24 mouse cellular contexts compared by ENCODE assay signal in the genomic region with DNA sequence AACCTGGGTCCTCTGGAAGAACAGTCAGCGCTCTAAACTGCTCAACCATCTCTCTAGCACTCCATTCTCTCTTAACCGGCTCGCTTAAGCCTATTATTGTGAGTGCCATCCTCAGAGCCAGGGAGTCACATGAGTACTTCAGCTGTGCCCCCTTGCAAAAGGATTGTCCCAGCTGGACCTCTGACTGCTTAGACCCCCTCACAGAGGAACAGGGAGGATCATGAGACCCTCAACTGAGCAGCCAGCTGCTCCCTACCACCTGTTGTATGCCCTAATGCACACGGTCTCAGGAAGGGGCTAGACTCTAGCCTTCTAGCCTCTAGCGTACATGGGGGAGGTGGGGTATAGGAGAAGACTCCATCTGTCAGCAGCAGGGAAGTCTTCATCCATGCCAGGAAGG. TPM values are rescaled to one million over a fixed set of nuclear protein-coding genes. Genes with fewer than 3 reads are reported as not detected.
DNase-seq lines count a peak whose midpoint lies in the region; ATAC-seq and TF ChIP-seq lines count a peak whose summit lies in the region.
"Had no signal": no experiment of that assay in that cellular context is flagged by ENCODE, and none has a peak within 500 bp of the region (broad histone marks: within the 10 kb centered on the region; RNA-seq: fewer than 3 reads in every experiment).

No protein-coding gene starts in this region.

- H3K4me3 ChIP-seq in limb, embryonic 13.5 days: no peak overlapping the region
- H3K4me3 ChIP-seq in limb, embryonic 10.5 days: no peak overlapping the region
- no peak overlapping the region for H3K4me3 ChIP-seq in limb, embryonic 14.5 days (replicated peaks; ENCODE audit: low read length)
- H3K4me3 ChIP-seq: embryonic facial prominence, embryonic 12.5 days; forebrain, embryonic 13.5 days; forebrain, embryonic 15.5 days had no signal

- no peaks in the 10 kb centered on the region for H3K9me3 ChIP-seq in limb, embryonic 13.5 days
- H3K9me3 ChIP-seq in limb, embryonic 10.5 days (replicated peaks): no peaks in the 10 kb centered on the region
- no peaks in the 10 kb centered on the region for H3K9me3 ChIP-seq in limb, embryonic 14.5 days (ENCODE audit: control insufficient read depth, low read length)
- H3K9me3 ChIP-seq: embryonic facial prominence, embryonic 12.5 days; forebrain, embryonic 13.5 days; forebrain, embryonic 15.5 days had no signal

- H3K9ac ChIP-seq in limb, embryonic 13.5 days: no peak overlapping the region
- no peak overlapping the region for H3K9ac ChIP-seq in limb, embryonic 14.5 days (ENCODE audit: low read depth, low read length, severe bottlenecking)
- H3K9ac ChIP-seq: embryonic facial prominence, embryonic 12.5 days; forebrain, embryonic 13.5 days; forebrain, embryonic 15.5 days; forebrain, postnatal 0 days had no signal

- peak; percentile 45; the same call in 1 of the 2 replicates for ATAC-seq in limb, embryonic 13.5 days (ENCODE audit: low FRiP score, low read depth)
- ATAC-seq in limb, embryonic 14.5 days (ENCODE audit: low FRiP score, low read depth): peak; percentile 41; the same call in 1 of the 2 replicates
- no peak for ATAC-seq in monocyte, adult 5-6 weeks (replicated peaks; ENCODE audit: insufficient number of reproducible peaks, low FRiP score, low TSS enrichment, poor library complexity, severe bottlenecking)
- ATAC-seq: forebrain, embryonic 13.5 days; forebrain, embryonic 15.5 days; forebrain, postnatal 0 days had no signal

- no peak overlapping the region for H3K27ac ChIP-seq in limb, embryonic 13.5 days
- H3K27ac ChIP-seq in limb, embryonic 10.5 days: no peak overlapping the region
- H3K27ac ChIP-seq in limb, embryonic 14.5 days (replicated peaks; ENCODE audit: low read depth, low read length): no peak overlapping the region
- H3K27ac ChIP-seq: embryonic facial prominence, embryonic 12.5 days; forebrain, embryonic 13.5 days; forebrain, embryonic 15.5 days had no signal

- no peak for TF ChIP-seq POLR2A in limb, embryonic 14.5 days (IDR thresholded peaks at IDR 0.05; ENCODE audit: borderline replicate concordance, extremely low read depth, insufficient read depth, insufficient read length)

- DNase-seq in limb, embryonic 10.5 days (ENCODE audit: low spot score): no peak
- peak; percentile 70 for DNase-seq in retina, postnatal 1 day
- no peak for DNase-seq in retina, embryonic 14.5 days (ENCODE audit: low spot score)
- DNase-seq in limb, embryonic 14.5 days (ENCODE audit: low spot score): peak; percentile 23
- DNase-seq: adrenal gland, adult 2 months; adrenal gland, postnatal 10 days; adrenal gland, postnatal 25 days; cerebellum, adult 11 months; cerebellum, adult 18-20 months; cerebellum, adult 8-10 months; cerebellum, adult 9-11 months; cerebellum, postnatal 14 days; cerebellum, postnatal 36 days; embryo, embryonic 11 days; forebrain, postnatal 0 days had no signal

- no peak overlapping the region for H3K4me2 ChIP-seq in limb, embryonic 13.5 days (replicated peaks)
- no peak overlapping the region for H3K4me2 ChIP-seq in limb, embryonic 14.5 days (replicated peaks; ENCODE audit: low read depth, low read length, severe bottlenecking)
- H3K4me2 ChIP-seq: embryonic facial prominence, embryonic 12.5 days; forebrain, embryonic 13.5 days; forebrain, embryonic 15.5 days had no signal

- no peaks in the 10 kb centered on the region for H3K36me3 ChIP-seq in limb, embryonic 13.5 days
- H3K36me3 ChIP-seq in limb, embryonic 10.5 days: no peaks in the 10 kb centered on the region
- no peaks in the 10 kb centered on the region for H3K36me3 ChIP-seq in limb, embryonic 14.5 days (ENCODE audit: control insufficient read depth, insufficient read depth, low read length)
- H3K36me3 ChIP-seq: embryonic facial prominence, embryonic 12.5 days; forebrain, embryonic 15.5 days had no signal

- 0 out of 2 replicates have a peak, but pooled peaks cover 4% of the 10 kb centered on the region for H3K27me3 ChIP-seq in limb, embryonic 13.5 days
- H3K27me3 ChIP-seq in limb, embryonic 10.5 days (ENCODE audit: low read depth, poor library complexity, severe bottlenecking): 0 out of 2 replicates have a peak, but pooled peaks cover 4% of the 10 kb centered on the region
- no peaks in the 10 kb centered on the region for H3K27me3 ChIP-seq in limb, embryonic 14.5 days (ENCODE audit: control insufficient read depth, insufficient read depth, low read length)
- H3K27me3 ChIP-seq: embryonic facial prominence, embryonic 12.5 days; forebrain, embryonic 15.5 days had no signal

- H3K4me1 ChIP-seq in limb, embryonic 13.5 days: 0 out of 2 replicates have a peak, but pooled peaks cover 16% of the 10 kb centered on the region
- H3K4me1 ChIP-seq in limb, embryonic 10.5 days: peaks cover 10% of the 10 kb centered on the region
- H3K4me1 ChIP-seq in limb, embryonic 14.5 days (ENCODE audit: control insufficient read depth, insufficient read depth, low read length): 0 out of 2 replicates have a peak, but pooled peaks cover 4% of the 10 kb centered on the region
- H3K4me1 ChIP-seq: forebrain, embryonic 13.5 days; forebrain, embryonic 15.5 days had no signal

- 80% methylated on average over 5 of the region's 5 CpGs for WGBS in limb, embryonic 13.5 days
- 81% methylated on average over 5 of the region's 5 CpGs for WGBS in limb, embryonic 10.5 days
- WGBS in limb, embryonic 14.5 days: 82% methylated on average over 5 of the region's 5 CpGs

RNA-seq across cellular contexts. Expression of gene Gucy2e, which starts 18.0 kb away (rescaled TPM):
- 0.09 and 0.25 TPM in 2 replicates for polyA plus RNA-seq in limb, embryonic 13.5 days (2015; fragmentation: Nextera tagmentation; extraction: Ambion mirVana)
- polyA plus RNA-seq in limb, embryonic 10.5 days (2016; fragmentation: Nextera tagmentation; extraction: Ambion mirVana): not detected in 2 replicates
- polyA plus RNA-seq in limb, embryonic 14.5 days (2012; rRNA removed): 0.09 and 0.14 TPM in 2 replicates
- 0.06 and 0.12 TPM in 2 replicates for polyA plus RNA-seq in limb, embryonic 14.5 days (2014; fragmentation: Nextera tagmentation; extraction: Ambion mirVana)
- total RNA-seq in monocyte, adult 5-6 weeks (2017): 0.32 TPM in 1 of 3 replicates, not detected in the others
- total RNA-seq: adrenal gland, adult 2 months; adrenal gland, postnatal 10 days; adrenal gland, postnatal 25 days; adrenal gland, postnatal 4 days; MEL had no signal
- polyA plus RNA-seq: adrenal gland, adult 2 months; C2C12 had no signal

RNA-seq across cellular contexts. Expression of gene Alox8, which starts 57.2 kb away (rescaled TPM):
- polyA plus RNA-seq in limb, embryonic 13.5 days (2015; fragmentation: Nextera tagmentation; extraction: Ambion mirVana): 0.08 and 0.09 TPM in 2 replicates
- polyA plus RNA-seq in limb, embryonic 10.5 days (2016; fragmentation: Nextera tagmentation; extraction: Ambion mirVana): 0.15 TPM in 1 of 2 replicates, not detected in the other
- 0.04 and 0.06 TPM in 2 replicates for polyA plus RNA-seq in limb, embryonic 14.5 days (2012; rRNA removed)
- 0.08 and 0.15 TPM in 2 replicates for polyA plus RNA-seq in limb, embryonic 14.5 days (2014; fragmentation: Nextera tagmentation; extraction: Ambion mirVana)
- total RNA-seq in monocyte, adult 5-6 weeks (2017): 1.4 to 2.3 TPM (median 1.5 TPM) in 3 replicates
- total RNA-seq: adrenal gland, adult 2 months; adrenal gland, postnatal 10 days; adrenal gland, postnatal 25 days; common myeloid progenitor, adult 5-6 weeks had no signal
- polyA plus RNA-seq: adrenal gland, adult 2 months; forebrain, embryonic 13.5 days had no signal

Comparison
In these comparisons a context has a peak if more than half of its experiments do, and no peak if none do; other contexts are left out.
1. DNase-seq: peak in retina, postnatal 1 day (single experiment) and limb, embryonic 14.5 days (single experiment); none in limb, embryonic 10.5 days (single experiment) and retina, embryonic 14.5 days (single experiment).